Mouse (Mus musculus) inflammation-experienced regulatory T-cells, adult 16 weeks (primary cell): ENCODE measurements around the gene Zfp92. TPM values are rescaled to one million over a fixed set of nuclear protein-coding genes. Genes with fewer than 3 reads are reported as not detected.

Source experiments
- polyA plus RNA-seq: library from polyadenylated mRNA; unstranded; fragments of 100-300 nt; shearing (Covaris generic); gene quantifications from one replicate; pipeline ENCODE4 v1.2.1, GENCODE M21; 2017

The Zfp92 gene
- polyA plus RNA-seq: 0.37 TPM

GRCm38 (mm10) chrX:73410880-73411517 lies at the start of gene Zfp92:
Gene Zfp92, plus strand, starts transcription at chrX:73411096.

GRCm38 (mm10) chrX:73398636-73399035 lies 12.3 kb upstream of the Zfp92 start, which contains the start of gene Gm18336:
Gene Gm18336, minus strand, starts transcription at chrX:73398736.

GRCm38 (mm10) chrX:73435252-73435651 lies 24.4 kb downstream of the Zfp92 start, which contains the start of gene Trex2:
Gene Trex2, minus strand, starts transcription at chrX:73435344.

GRCm38 (mm10) chrX:73458877-73459392 lies 48.0 kb downstream of the Zfp92 start, which contains the start of gene Haus7:
Gene Haus7, minus strand, starts transcription at chrX:73459044.

Other genes with a start within 250 kb of the Zfp92 start
- not detected for gene Spin2d, start 234.1 kb upstream of the Zfp92 start, polyA plus RNA-seq
- 19.8 TPM for gene Xlr3b, start 218.9 kb upstream of the Zfp92 start, polyA plus RNA-seq
- gene Xlr4b, start 196.8 kb upstream of the Zfp92 start, polyA plus RNA-seq: 155 TPM
- gene F8a, start 182.8 kb upstream of the Zfp92 start, polyA plus RNA-seq: 3.4 TPM
- 74.5 TPM for gene Xlr4c, start 168.0 kb upstream of the Zfp92 start, polyA plus RNA-seq
- not detected for gene Xlr3c, start 145.7 kb upstream of the Zfp92 start, polyA plus RNA-seq
- 0.27 TPM for gene Xlr5a, start 118.1 kb upstream of the Zfp92 start, polyA plus RNA-seq
- not detected for gene Xlr5c, start 118.1 kb upstream of the Zfp92 start, polyA plus RNA-seq
- gene Gm45015, start 74.3 kb upstream of the Zfp92 start, polyA plus RNA-seq: not detected
- 25.4 TPM for gene Zfp275, start 68.5 kb upstream of the Zfp92 start, polyA plus RNA-seq
- gene Gm18336, start 12.4 kb upstream of the Zfp92 start, polyA plus RNA-seq: not detected
- not detected for gene Trex2, start 24.2 kb downstream of the Zfp92 start, polyA plus RNA-seq
- 27.3 TPM for gene Haus7, start 47.9 kb downstream of the Zfp92 start, polyA plus RNA-seq
- not detected for gene Bgn, start 72.5 kb downstream of the Zfp92 start, polyA plus RNA-seq
- gene Atp2b3, start 92.0 kb downstream of the Zfp92 start, polyA plus RNA-seq: not detected
- gene Dusp9, start 228.3 kb downstream of the Zfp92 start, polyA plus RNA-seq: 0.49 TPM
- gene Pnck, start 249.0 kb downstream of the Zfp92 start, polyA plus RNA-seq: 3.0 TPM